Mouse (Mus musculus): ENCODE data around the gene Ttll8. TPM values are rescaled to one million over a fixed set of nuclear protein-coding genes. Genes with fewer than 3 reads are reported as not detected.

Ttll8 gene
- not detected for polyA plus RNA-seq (2017; shearing (Covaris generic))

GRCm38 (mm10) chr15:88954368-88955072 lies at the start of gene Ttll8:
TSS of gene Ttll8 (minus strand) at chr15:88954418.

GRCm38 (mm10) chr15:88982534-88983079 lies 28.4 kb upstream of the Ttll8 start, which contains the start of gene Mov10l1:
TSS of gene Mov10l1 (plus strand) at chr15:88982909.

GRCm38 (mm10) chr15:88978281-88979137 lies 24.3 kb upstream of the Ttll8 start, which contains the start of gene Mlc1:
TSS of gene Mlc1 (minus strand) at chr15:88979007.

GRCm38 (mm10) chr15:88861772-88862622 lies 92.2 kb downstream of the Ttll8 start, which contains the start of gene Pim3:
TSS of gene Pim3 (plus strand) at chr15:88862186.

Other genes starting within 250 kb of the Ttll8 start
- gene Brd1, start 220.2 kb downstream of the Ttll8 start, polyA plus RNA-seq (2017; shearing (Covaris generic)), result 87.2 TPM
- 4.7 TPM for gene Zbed4, start 202.8 kb downstream of the Ttll8 start, polyA plus RNA-seq (2017; shearing (Covaris generic))
- 8.5 TPM for gene Alg12, start 135.1 kb downstream of the Ttll8 start, polyA plus RNA-seq (2017; shearing (Covaris generic))
- 27.6 TPM for gene Creld2, start 134.8 kb downstream of the Ttll8 start, polyA plus RNA-seq (2017; shearing (Covaris generic))
- gene Pim3, start 92.2 kb downstream of the Ttll8 start, polyA plus RNA-seq (2017; shearing (Covaris generic)), result 91.6 TPM
- not detected for gene Mlc1, start 24.6 kb upstream of the Ttll8 start, polyA plus RNA-seq (2017; shearing (Covaris generic))
- gene Mov10l1, start 28.5 kb upstream of the Ttll8 start, polyA plus RNA-seq (2017; shearing (Covaris generic)), result not detected
- not detected for gene Panx2, start 105.3 kb upstream of the Ttll8 start, polyA plus RNA-seq (2017; shearing (Covaris generic))
- 58.6 TPM for gene Trabd, start 120.7 kb upstream of the Ttll8 start, polyA plus RNA-seq (2017; shearing (Covaris generic))
- gene Selenoo, start 134.7 kb upstream of the Ttll8 start, polyA plus RNA-seq (2017; shearing (Covaris generic)), result 31.4 TPM
- 21.5 TPM for gene Tubgcp6, start 168.7 kb upstream of the Ttll8 start, polyA plus RNA-seq (2017; shearing (Covaris generic))
- 33.3 TPM for gene Hdac10, start 174.3 kb upstream of the Ttll8 start, polyA plus RNA-seq (2017; shearing (Covaris generic))
- 1.6 TPM for gene Mapk12, start 186.3 kb upstream of the Ttll8 start, polyA plus RNA-seq (2017; shearing (Covaris generic))
- 40.2 TPM for gene Mapk11, start 195.2 kb upstream of the Ttll8 start, polyA plus RNA-seq (2017; shearing (Covaris generic))
- gene Plxnb2, start 226.4 kb upstream of the Ttll8 start, polyA plus RNA-seq (2017; shearing (Covaris generic)), result 0.30 TPM
- gene Dennd6b, start 242.1 kb upstream of the Ttll8 start, polyA plus RNA-seq (2017; shearing (Covaris generic)), result 47.8 TPM